Mouse (Mus musculus) c-Kit-positive CD71-negative TER-119-negative erythroid progenitor cells, embryonic 14.5 days (primary cell): ENCODE data around the gene Opcml.

Experiments used
- DNase-seq: peaks from one replicate; pipeline ENCODE4 v3.0.0-alpha.2; 2013; ENCODE audit warnings: low read depth

The Opcml gene

GRCm38 (mm10) chr9:28157092-28157491 is 366.5 kb downstream of the Opcml start:
- no peak for DNase-seq

GRCm38 (mm10) chr9:28160953-28161352 is 370.4 kb downstream of the Opcml start:
- DNase-seq: no peak

GRCm38 (mm10) chr9:28163946-28164345 is 373.4 kb downstream of the Opcml start:
- DNase-seq: no peak

GRCm38 (mm10) chr9:28171890-28172289 is 381.3 kb downstream of the Opcml start:
- DNase-seq: no peak

GRCm38 (mm10) chr9:28177052-28177451 is 386.5 kb downstream of the Opcml start:
- DNase-seq: no peak

- no peak for DNase-seq
Observed at GRCm38 (mm10) chr9:28178123-28178887, 387.7 kb downstream of the Opcml start.

- DNase-seq: no peak
Observed at GRCm38 (mm10) chr9:28181916-28182315, 391.3 kb downstream of the Opcml start.

- DNase-seq: no peak
Observed at GRCm38 (mm10) chr9:28190226-28190625, 399.7 kb downstream of the Opcml start.

- no peak for DNase-seq
Observed at GRCm38 (mm10) chr9:28190751-28191150, 400.2 kb downstream of the Opcml start.

- DNase-seq: no peak
Observed at GRCm38 (mm10) chr9:28196550-28196949, 406.0 kb downstream of the Opcml start.

- no peak for DNase-seq
Observed at GRCm38 (mm10) chr9:28197061-28197460, 406.5 kb downstream of the Opcml start.

GRCm38 (mm10) chr9:28197631-28198030 is 407.1 kb downstream of the Opcml start:
- DNase-seq: no peak

GRCm38 (mm10) chr9:28198106-28198694 is 407.6 kb downstream of the Opcml start:
- DNase-seq: no peak

- no peak for DNase-seq
Observed at GRCm38 (mm10) chr9:28207441-28207840, 416.9 kb downstream of the Opcml start.

GRCm38 (mm10) chr9:28208696-28209095 is 418.1 kb downstream of the Opcml start:
- no peak for DNase-seq

- DNase-seq: no peak
Observed at GRCm38 (mm10) chr9:28211877-28212276, 421.3 kb downstream of the Opcml start.

- DNase-seq: no peak
Observed at GRCm38 (mm10) chr9:28213893-28214292, 423.3 kb downstream of the Opcml start.

GRCm38 (mm10) chr9:28218026-28218646 is 427.6 kb downstream of the Opcml start:
- DNase-seq: no peak

- DNase-seq: no peak
Observed at GRCm38 (mm10) chr9:28222726-28223125, 432.2 kb downstream of the Opcml start.

- DNase-seq: no peak
Observed at GRCm38 (mm10) chr9:28225824-28226569, 435.4 kb downstream of the Opcml start.

GRCm38 (mm10) chr9:28226570-28226951 is 436.0 kb downstream of the Opcml start:
- no peak for DNase-seq

GRCm38 (mm10) chr9:28238450-28238849 is 447.9 kb downstream of the Opcml start:
- no peak for DNase-seq
